Mouse (Mus musculus) small intestine, adult 2 months (tissue): ENCODE measurements around the gene Cdt1. TPM values are rescaled to one million over a fixed set of nuclear protein-coding genes. Genes with fewer than 3 reads are reported as not detected.

Source experiments
- H3K27ac ChIP-seq: fragments of 200-500 bp; 2 replicates; pipeline ENCODE4 v1.5.1; 2012; ENCODE audit warnings: low read depth, low read length, control low read depth, inconsistent platforms; ENCODE audit not compliant: insufficient read depth
- H3K27me3 ChIP-seq: fragments of 200-500 bp; 2 replicates; pipeline ENCODE4 v1.6.1; 2012; ENCODE audit warnings: mild to moderate bottlenecking, moderate library complexity, low read length, inconsistent platforms; ENCODE audit not compliant: control insufficient read depth, insufficient read depth
- H3K36me3 ChIP-seq: fragments of 200-500 bp; 2 replicates; pipeline ENCODE4 v1.6.1; 2012; ENCODE audit warnings: mild to moderate bottlenecking, low read length, control low read depth, inconsistent platforms; ENCODE audit not compliant: control insufficient read depth, insufficient read depth
- H3K4me1 ChIP-seq: fragments of 200-500 bp; 2 replicates; pipeline ENCODE4 v1.6.1; 2012; ENCODE audit warnings: low read length, inconsistent platforms, mixed read lengths; ENCODE audit not compliant: control insufficient read depth, insufficient read depth, insufficient read length
- H3K4me3 ChIP-seq: fragments of 200-500 bp; 2 replicates; pipeline ENCODE4 v1.5.1; 2012; ENCODE audit warnings: low read depth, mild to moderate bottlenecking, control low read depth, inconsistent platforms, low read length, moderate library complexity
- CTCF ChIP-seq: fragments of 200-500 bp; IDR thresholded peaks from 2 replicates; pipeline ENCODE4 v1.5.1; 2012; ENCODE audit warnings: low read depth, mild to moderate bottlenecking, control low read depth, inconsistent platforms, low read length, moderate library complexity, mixed read lengths; ENCODE audit not compliant: insufficient replicate concordance, insufficient read length; ENCODE audit errors: extremely low read depth
- POLR2A ChIP-seq: fragments of 200-500 bp; IDR thresholded peaks from 2 replicates; pipeline ENCODE4 v1.6.1; 2012; ENCODE audit warnings: low read depth, mild to moderate bottlenecking, control low read depth, inconsistent platforms, low read length, moderate library complexity
- WGBS: fragments of 180-500 bp; shearing (Covaris S2); methylation state at CpG from one replicate; pipeline ENCODE4 v1.1.7; 2018; 5-methylcytosine and 5-hydroxymethylcytosine counted together
- polyA plus RNA-seq: library from polyadenylated mRNA; depleted of rRNA; stranded (reverse); fragments of >200 nt; gene quantifications from 2 replicates; pipeline ENCODE4 v1.2.3, GENCODE M21; 2012; rRNA removed

Cdt1 gene
- polyA plus RNA-seq, result 26.8 and 64.8 TPM in 2 replicates

GRCm38 (mm10) chr8:122567361-122568108 lies at the start of gene Cdt1:
Cdt1 (plus strand) TSS chr8:122568015.
- Histone ChIP-seq H3K4me3 (peak within 1 kb of the TSS; percentile 88), H3K27ac (peak within 1 kb of the TSS; percentile 75), H3K36me3 (peaks cover 19% of the 10 kb centered on the region), H3K27me3 (no peaks in the 10 kb centered on the region), H3K4me1 (peaks cover 21% of the 10 kb centered on the region)
- TF ChIP-seq POLR2A (peak; percentile 56), CTCF (0 out of 2 replicates have a peak, but pooled peaks have one; percentile 15)
- WGBS, result under 1% methylated on average over 62 of the region's 62 CpGs

DNA sequence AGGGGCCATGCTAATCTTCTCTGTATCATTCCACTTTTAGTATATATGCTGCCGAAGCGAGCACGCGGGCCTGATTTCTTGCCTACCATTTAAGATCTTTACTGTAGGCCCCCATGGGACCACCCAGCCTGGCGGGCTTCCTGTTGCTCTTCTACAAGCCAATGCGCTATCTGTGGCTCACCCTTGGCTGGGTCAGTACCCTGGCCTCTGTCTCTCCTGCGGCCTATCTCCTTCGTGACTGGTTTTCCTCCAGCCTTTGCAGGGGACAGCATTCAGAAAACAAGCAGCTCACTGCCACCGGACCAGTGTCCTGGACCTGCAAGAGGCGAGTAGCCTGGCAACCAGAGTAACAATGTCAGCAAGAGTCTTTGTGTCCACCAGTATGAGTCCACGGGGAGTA lies 47.2 kb upstream of the Cdt1 start:
- Histone ChIP-seq H3K27me3 (no peaks in the 10 kb centered on the region), H3K4me3 (no peak overlapping the region), H3K4me1 (peaks cover 17% of the 10 kb centered on the region), H3K36me3 (no peaks in the 10 kb centered on the region), H3K27ac (no peak overlapping the region)
- WGBS, result 89% methylated on average over 11 of the region's 11 CpGs
- TF ChIP-seq CTCF, result no peak
- TF ChIP-seq POLR2A, result no peak

DNA sequence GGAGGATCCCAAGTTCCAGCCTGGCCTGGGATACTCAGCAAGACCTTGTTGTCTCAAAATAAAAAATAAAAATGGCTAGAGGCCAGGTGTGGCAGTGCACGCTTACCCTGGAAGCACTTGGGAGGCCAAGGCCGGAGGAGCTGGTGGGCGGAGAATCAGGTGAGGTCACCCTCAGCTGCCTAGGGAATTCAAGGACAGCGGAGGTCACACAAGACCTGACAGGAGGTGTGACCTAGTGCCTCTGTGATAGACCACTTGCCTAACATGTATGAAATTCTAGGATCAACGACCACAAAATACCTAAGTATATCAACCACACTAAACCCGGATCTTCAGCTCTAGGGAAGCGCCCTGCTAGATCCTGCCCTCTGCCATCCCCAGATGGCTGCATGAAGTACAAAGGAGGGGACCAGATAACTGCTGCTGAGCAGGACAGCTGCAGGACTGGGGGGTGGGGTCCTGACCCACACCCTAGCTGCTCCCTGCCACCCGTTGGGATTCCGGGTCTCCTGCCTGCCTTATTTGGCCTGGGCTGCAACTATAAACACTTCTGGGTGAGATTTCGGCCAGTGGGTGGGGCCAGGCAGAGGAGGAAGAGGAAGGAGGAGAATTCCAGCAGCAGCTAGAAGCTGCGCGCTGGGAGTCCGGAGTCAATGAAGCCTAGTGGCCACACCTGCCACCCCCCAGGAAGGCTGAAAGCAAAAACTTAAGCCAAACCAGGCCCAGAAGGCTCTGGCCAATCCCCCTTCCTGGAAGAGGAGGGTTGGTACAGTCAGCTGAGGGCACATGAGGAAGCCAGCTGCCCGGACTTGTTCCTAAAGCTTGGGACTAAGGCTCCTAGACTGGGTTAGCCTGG lies 44.8 kb upstream of the Cdt1 start:
- Histone ChIP-seq H3K4me3 (peak overlapping the region; percentile 33), H3K27ac (peak overlapping the region; percentile 75), H3K4me1 (peaks cover 17% of the 10 kb centered on the region), H3K27me3 (no peaks in the 10 kb centered on the region), H3K36me3 (no peaks in the 10 kb centered on the region)
- 33% methylated on average over 14 of the region's 14 CpGs for WGBS
- TF ChIP-seq POLR2A, result 0 out of 2 replicates have a peak, but pooled peaks have one; percentile 10
- TF ChIP-seq CTCF, result no peak

DNA sequence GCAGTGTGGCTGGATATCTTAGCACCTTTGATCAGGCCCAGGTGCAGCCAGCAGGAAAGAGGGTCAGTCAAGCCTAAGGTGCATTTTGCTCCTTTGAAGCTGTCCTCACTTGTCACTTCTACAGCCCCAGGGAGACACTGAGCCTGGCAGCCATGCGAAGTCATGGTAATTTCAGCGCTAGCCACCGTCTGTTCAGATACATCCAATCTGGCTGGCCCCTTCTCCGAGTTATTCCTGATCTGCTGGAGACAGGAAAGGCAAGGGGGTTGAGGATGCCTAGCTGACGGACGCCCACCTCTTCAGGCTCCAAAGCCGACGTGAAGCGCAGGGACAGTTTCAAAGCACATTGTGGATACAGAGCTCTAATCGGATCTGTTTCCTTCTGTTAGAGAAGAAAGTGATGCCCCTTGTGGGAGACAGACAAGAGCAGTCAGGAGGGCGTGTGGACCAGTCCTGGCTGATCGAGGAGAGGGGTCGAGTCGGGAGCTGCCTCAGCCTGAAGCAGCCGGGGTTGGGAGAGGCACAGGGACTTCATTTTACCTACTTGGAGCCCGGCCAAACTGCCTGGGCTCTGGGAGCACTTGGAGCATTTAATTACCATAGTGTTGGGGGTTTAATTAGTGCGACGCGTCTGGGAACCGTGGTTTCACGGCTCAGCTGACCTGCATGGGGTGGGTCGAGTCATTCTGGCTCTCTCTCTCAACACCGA lies 44.0 kb upstream of the Cdt1 start:
- Histone ChIP-seq H3K27me3 (no peaks in the 10 kb centered on the region), H3K4me1 (peaks cover 17% of the 10 kb centered on the region), H3K36me3 (no peaks in the 10 kb centered on the region), H3K27ac (peak overlapping the region; percentile 75), H3K4me3 (peak overlapping the region; percentile 33)
- 30% methylated on average over 23 of the region's 23 CpGs for WGBS
- TF ChIP-seq POLR2A (no peak), CTCF (no peak)

DNA sequence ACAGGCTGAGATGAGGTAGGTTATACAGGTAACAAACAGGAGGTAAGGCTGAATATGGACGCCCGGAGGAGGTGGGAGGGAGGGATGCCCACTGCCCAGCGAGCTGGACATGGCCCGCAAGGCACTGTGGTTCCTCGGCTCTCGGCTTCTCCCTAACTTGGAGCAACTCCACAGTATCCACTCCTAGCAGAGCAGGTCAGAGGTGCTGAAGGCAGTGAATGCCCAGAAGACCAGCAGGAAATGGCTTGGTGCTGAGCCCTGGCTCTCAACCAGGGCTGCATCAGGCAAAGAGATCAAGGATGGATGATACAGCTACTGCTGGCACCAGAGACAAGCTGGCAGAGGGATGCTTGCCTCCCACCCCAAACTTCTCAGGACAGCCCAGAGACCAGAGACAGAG lies 43.3 kb upstream of the Cdt1 start:
- WGBS, result 78% methylated on average over 6 of the region's 6 CpGs
- Histone ChIP-seq H3K27ac (no peak overlapping the region; the same call in 1 of the 2 replicates), H3K27me3 (no peaks in the 10 kb centered on the region), H3K36me3 (no peaks in the 10 kb centered on the region), H3K4me3 (no peak overlapping the region), H3K4me1 (peaks cover 17% of the 10 kb centered on the region)
- TF ChIP-seq POLR2A, result no peak

GRCm38 (mm10) chr8:122525004-122525403 lies 42.8 kb upstream of the Cdt1 start:
- H3K36me3 ChIP-seq, result no peaks in the 10 kb centered on the region
- peaks cover 17% of the 10 kb centered on the region for H3K4me1 ChIP-seq
- no peaks in the 10 kb centered on the region for H3K27me3 ChIP-seq
- no peak overlapping the region for H3K4me3 ChIP-seq
- no peak for TF ChIP-seq POLR2A
- no peak for TF ChIP-seq CTCF
- whole genome bisulfite sequencing, result 86% methylated on average over 6 of the region's 6 CpGs
- H3K27ac ChIP-seq, result no peak overlapping the region
